Mouse (Mus musculus): Measurements from ENCODE around the gene Uimc1. TPM values are rescaled to one million over a fixed set of nuclear protein-coding genes. Genes with fewer than 3 reads are reported as not detected.

Gene Uimc1
- polyA plus RNA-seq (2012; rRNA removed), result 17.5 and 28.5 TPM in 2 replicates
- polyA plus RNA-seq (2014; fragmentation: Nextera tagmentation; extraction: Ambion mirVana), result 27.1 and 30.6 TPM in 2 replicates

- Histone ChIP-seq H3K4me3 (replicated peaks; ENCODE audit: low read length) (peak within 1 kb of the TSS; percentile 80), H3K9me3 (ENCODE audit: control insufficient read depth, low read length) (no peaks in the 10 kb centered on the region), H3K9ac (ENCODE audit: low read depth, low read length, severe bottlenecking) (peak within 1 kb of the TSS; percentile 90), H3K4me2 (replicated peaks; ENCODE audit: low read depth, low read length, severe bottlenecking) (peak within 1 kb of the TSS; percentile 71), H3K27me3 (ENCODE audit: control insufficient read depth, insufficient read depth, low read length) (no peaks in the 10 kb centered on the region), H3K27ac (replicated peaks; ENCODE audit: low read depth, low read length) (peak within 1 kb of the TSS; percentile 88), H3K4me1 (ENCODE audit: control insufficient read depth, insufficient read depth, low read length) (peaks cover 7% of the 10 kb centered on the region), H3K36me3 (ENCODE audit: control insufficient read depth, insufficient read depth, low read length) (no peaks in the 10 kb centered on the region)
- ATAC-seq (ENCODE audit: low FRiP score, low read depth) (peak; percentile 92), DNase-seq (ENCODE audit: low spot score) (peak; percentile 92)
- WGBS, result under 1% methylated on average over 39 of the region's 81 CpGs
- peak; percentile 71; the same call in 1 of the 2 replicates for TF ChIP-seq POLR2A (IDR thresholded peaks at IDR 0.05; ENCODE audit: borderline replicate concordance, extremely low read depth, insufficient read depth, insufficient read length)
Observed at GRCm38 (mm10) chr13:55099726-55100478, at the start of gene Uimc1. Gene Uimc1, minus strand, starts transcription at chr13:55100300.

- H3K27me3 ChIP-seq (ENCODE audit: control insufficient read depth, insufficient read depth, low read length), result no peaks in the 10 kb centered on the region
- no peak overlapping the region for H3K27ac ChIP-seq (replicated peaks; ENCODE audit: low read depth, low read length)
- H3K4me3 ChIP-seq (replicated peaks; ENCODE audit: low read length), result no peak overlapping the region
- no peak overlapping the region for H3K9ac ChIP-seq (ENCODE audit: low read depth, low read length, severe bottlenecking)
- WGBS, result 84% methylated on average over 2 of the region's 2 CpGs
- TF ChIP-seq POLR2A (IDR thresholded peaks at IDR 0.05; ENCODE audit: borderline replicate concordance, extremely low read depth, insufficient read depth, insufficient read length), result no peak
- H3K4me2 ChIP-seq (replicated peaks; ENCODE audit: low read depth, low read length, severe bottlenecking), result no peak overlapping the region
- H3K36me3 ChIP-seq (ENCODE audit: control insufficient read depth, insufficient read depth, low read length), result no peaks in the 10 kb centered on the region
- no peak for DNase-seq (ENCODE audit: low spot score)
- no peaks in the 10 kb centered on the region for H3K4me1 ChIP-seq (ENCODE audit: control insufficient read depth, insufficient read depth, low read length)
- no peak for ATAC-seq (ENCODE audit: low FRiP score, low read depth)
- no peaks in the 10 kb centered on the region for H3K9me3 ChIP-seq (ENCODE audit: control insufficient read depth, low read length)
Observed at GRCm38 (mm10) chr13:55140271-55140670, 40.2 kb upstream of the Uimc1 start.

GRCm38 (mm10) chr13:55135382-55135781 is 35.3 kb upstream of the Uimc1 start:
- Histone ChIP-seq H3K9me3 (ENCODE audit: control insufficient read depth, low read length) (no peaks in the 10 kb centered on the region), H3K27ac (replicated peaks; ENCODE audit: low read depth, low read length) (no peak overlapping the region), H3K36me3 (ENCODE audit: control insufficient read depth, insufficient read depth, low read length) (peaks cover 31% of the 10 kb centered on the region), H3K27me3 (ENCODE audit: control insufficient read depth, insufficient read depth, low read length) (no peaks in the 10 kb centered on the region), H3K4me3 (replicated peaks; ENCODE audit: low read length) (no peak overlapping the region), H3K4me1 (ENCODE audit: control insufficient read depth, insufficient read depth, low read length) (no peaks in the 10 kb centered on the region), H3K4me2 (replicated peaks; ENCODE audit: low read depth, low read length, severe bottlenecking) (no peak overlapping the region), H3K9ac (ENCODE audit: low read depth, low read length, severe bottlenecking) (no peak overlapping the region)
- 6% methylated on average over 5 of the region's 5 CpGs for WGBS
- DNase-seq (ENCODE audit: low spot score) (peak; percentile 24), ATAC-seq (ENCODE audit: low FRiP score, low read depth) (no peak)
- no peak for TF ChIP-seq POLR2A (IDR thresholded peaks at IDR 0.05; ENCODE audit: borderline replicate concordance, extremely low read depth, insufficient read depth, insufficient read length)

GRCm38 (mm10) chr13:55133448-55133847 is 33.3 kb upstream of the Uimc1 start, which contains the start of gene Gm17617:
Gene Gm17617, minus strand, starts transcription at chr13:55133548.
- DNase-seq (ENCODE audit: low spot score), result no peak
- Histone ChIP-seq H3K4me3 (replicated peaks; ENCODE audit: low read length) (no peak within 1 kb of the TSS), H3K4me1 (ENCODE audit: control insufficient read depth, insufficient read depth, low read length) (no peaks in the 10 kb centered on the region), H3K27ac (replicated peaks; ENCODE audit: low read depth, low read length) (no peak within 1 kb of the TSS), H3K27me3 (ENCODE audit: control insufficient read depth, insufficient read depth, low read length) (no peaks in the 10 kb centered on the region), H3K9ac (ENCODE audit: low read depth, low read length, severe bottlenecking) (no peak within 1 kb of the TSS), H3K9me3 (ENCODE audit: control insufficient read depth, low read length) (no peaks in the 10 kb centered on the region), H3K4me2 (replicated peaks; ENCODE audit: low read depth, low read length, severe bottlenecking) (no peak within 1 kb of the TSS), H3K36me3 (ENCODE audit: control insufficient read depth, insufficient read depth, low read length) (peaks cover 46% of the 10 kb centered on the region)
- no peak for ATAC-seq (ENCODE audit: low FRiP score, low read depth)
- no peak for TF ChIP-seq POLR2A (IDR thresholded peaks at IDR 0.05; ENCODE audit: borderline replicate concordance, extremely low read depth, insufficient read depth, insufficient read length)
- 97% methylated on average over 2 of the region's 2 CpGs for WGBS

- no peaks in the 10 kb centered on the region for H3K4me1 ChIP-seq (ENCODE audit: control insufficient read depth, insufficient read depth, low read length)
- WGBS, result 94% methylated on average over 6 of the region's 6 CpGs
- DNase-seq (ENCODE audit: low spot score) (no peak), ATAC-seq (ENCODE audit: low FRiP score, low read depth) (no peak)
- H3K27me3 ChIP-seq (ENCODE audit: control insufficient read depth, insufficient read depth, low read length), result no peaks in the 10 kb centered on the region
- no peak overlapping the region for H3K9ac ChIP-seq (ENCODE audit: low read depth, low read length, severe bottlenecking)
- no peak overlapping the region for H3K27ac ChIP-seq (replicated peaks; ENCODE audit: low read depth, low read length)
- TF ChIP-seq POLR2A (IDR thresholded peaks at IDR 0.05; ENCODE audit: borderline replicate concordance, extremely low read depth, insufficient read depth, insufficient read length), result no peak
- H3K4me3 ChIP-seq (replicated peaks; ENCODE audit: low read length), result no peak overlapping the region
- no peak overlapping the region for H3K4me2 ChIP-seq (replicated peaks; ENCODE audit: low read depth, low read length, severe bottlenecking)
- H3K36me3 ChIP-seq (ENCODE audit: control insufficient read depth, insufficient read depth, low read length), result peaks cover 65% of the 10 kb centered on the region
- H3K9me3 ChIP-seq (ENCODE audit: control insufficient read depth, low read length), result no peaks in the 10 kb centered on the region
Observed at GRCm38 (mm10) chr13:55124903-55125302, 24.8 kb upstream of the Uimc1 start.
